Mouse (Mus musculus): Measurements from ENCODE around the gene Tspan1. TPM values are rescaled to one million over a fixed set of nuclear protein-coding genes. Genes with fewer than 3 reads are reported as not detected.

The Tspan1 gene
- polyA plus RNA-seq, 1 experiment from 2014 or later = 0.16 TPM

DNA sequence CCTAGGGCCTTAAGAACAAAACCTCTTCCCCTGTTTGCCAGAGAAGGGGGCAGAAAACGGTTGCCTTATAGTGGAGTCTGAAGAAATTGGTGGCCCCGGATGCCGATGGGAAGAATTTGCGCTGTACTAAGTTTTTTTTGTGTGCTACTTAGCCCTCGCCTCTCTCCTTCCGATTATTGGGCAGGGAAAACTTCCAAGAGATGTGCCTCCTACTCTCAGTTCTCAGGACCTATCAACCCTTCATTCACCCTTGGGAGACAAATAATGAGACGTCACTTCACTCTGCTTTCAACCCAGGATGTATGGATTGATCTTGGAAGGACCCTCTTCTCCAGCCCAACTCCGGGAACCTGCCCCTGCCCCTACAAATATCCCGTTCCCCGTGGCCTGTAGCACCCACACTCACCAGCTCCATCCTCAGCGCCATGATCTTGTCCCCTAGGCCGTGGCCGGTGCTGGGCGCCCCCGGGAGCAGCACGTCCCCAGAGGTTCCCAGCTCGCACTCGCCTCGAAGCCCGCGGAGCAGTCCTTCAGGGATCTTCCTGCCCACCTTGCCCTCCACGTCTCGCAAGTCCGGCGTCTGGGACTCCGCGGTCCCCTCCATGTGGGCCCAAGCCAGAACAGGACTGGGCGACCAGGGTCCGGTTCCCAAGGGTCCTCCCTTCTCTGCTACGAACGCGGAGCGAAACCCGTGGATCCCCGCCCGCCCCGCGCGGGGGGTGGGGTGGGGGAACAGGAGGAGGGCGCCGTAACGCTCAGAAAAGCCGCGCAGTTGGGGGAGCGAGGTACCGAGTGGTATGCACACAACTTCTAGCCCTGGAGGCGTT is 23.3 kb downstream of the Tspan1 start:
- under 1% methylated on average over 41 of the region's 47 CpGs for WGBS
- H3K9ac ChIP-seq (replicated peaks) = peak overlapping the region; percentile 69
- ATAC-seq (ENCODE audit: insufficient number of reproducible peaks, insufficient read depth, low FRiP score, low TSS enrichment, low read depth) = peak; percentile 67
- H3K4me2 ChIP-seq = peak overlapping the region; percentile 95
- peaks cover 8% of the 10 kb centered on the region for H3K4me1 ChIP-seq (replicated peaks)
- peak overlapping the region; percentile 77 for H3K4me3 ChIP-seq (replicated peaks)
- H3K27ac ChIP-seq = no peak overlapping the region
- no peaks in the 10 kb centered on the region for H3K9me3 ChIP-seq
- peaks cover 21% of the 10 kb centered on the region for H3K27me3 ChIP-seq
- H3K36me3 ChIP-seq = no peaks in the 10 kb centered on the region

DNA sequence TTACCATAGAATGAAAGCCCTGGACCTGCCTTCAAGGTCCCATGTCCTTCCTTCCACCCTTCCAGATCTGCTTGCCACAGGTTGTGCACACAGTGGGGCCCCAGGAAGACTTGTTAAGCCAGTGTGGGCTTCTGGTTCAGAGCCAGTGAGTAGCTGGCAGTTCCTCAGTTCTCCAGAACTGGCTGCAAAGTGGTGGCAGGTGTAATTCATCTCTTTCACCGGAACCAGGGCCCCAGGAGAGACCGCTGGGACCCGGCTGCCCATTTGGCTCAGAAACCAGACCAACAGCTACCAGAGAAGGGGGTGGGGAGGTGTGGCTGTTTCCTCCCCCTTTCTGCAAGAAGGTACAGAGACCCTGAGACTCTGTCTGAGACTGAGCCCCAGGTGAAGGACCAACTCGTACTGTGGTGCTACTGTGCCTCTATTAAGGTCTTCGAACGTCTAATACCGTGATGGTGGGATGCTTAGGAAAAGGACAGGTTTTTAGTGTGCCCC is 24.0 kb downstream of the Tspan1 start:
- Histone ChIP-seq H3K9me3 (no peaks in the 10 kb centered on the region), H3K4me1 (replicated peaks) (peaks cover 8% of the 10 kb centered on the region), H3K4me3 (replicated peaks) (peak overlapping the region; percentile 77), H3K4me2 (peak overlapping the region; percentile 95), H3K36me3 (no peaks in the 10 kb centered on the region), H3K9ac (replicated peaks) (0 out of 2 replicates have a peak overlapping the region, but pooled peaks have one; percentile 34), H3K27me3 (peaks cover 21% of the 10 kb centered on the region), H3K27ac (no peak overlapping the region)
- 4% methylated on average over 7 of the region's 7 CpGs for WGBS
- no peak for ATAC-seq (ENCODE audit: insufficient number of reproducible peaks, insufficient read depth, low FRiP score, low TSS enrichment, low read depth)

DNA sequence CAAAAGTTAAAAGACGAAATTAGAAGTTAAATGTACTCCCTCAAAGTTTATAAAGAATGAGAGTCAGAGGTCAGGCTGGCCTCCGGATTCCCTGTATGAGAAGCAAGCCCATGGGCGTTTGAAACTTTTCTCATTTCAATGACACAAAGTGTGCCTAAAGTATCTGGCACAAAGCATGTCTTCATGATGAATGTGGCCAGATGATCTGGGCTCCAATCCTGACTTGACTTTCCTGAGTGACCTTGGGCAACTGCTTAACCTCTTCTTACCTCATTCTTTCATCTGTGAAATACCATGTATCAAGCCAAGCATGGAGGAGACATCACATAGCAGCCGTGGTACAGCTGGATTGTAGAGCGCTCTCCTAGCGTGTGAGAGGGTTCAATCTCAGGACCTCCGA is 25.1 kb downstream of the Tspan1 start:
- Histone ChIP-seq H3K4me2 (no peak overlapping the region), H3K4me1 (replicated peaks) (peaks cover 8% of the 10 kb centered on the region), H3K27me3 (peaks cover 21% of the 10 kb centered on the region), H3K9ac (replicated peaks) (no peak overlapping the region), H3K9me3 (no peaks in the 10 kb centered on the region), H3K27ac (no peak overlapping the region), H3K4me3 (replicated peaks) (no peak overlapping the region), H3K36me3 (no peaks in the 10 kb centered on the region)
- ATAC-seq (ENCODE audit: insufficient number of reproducible peaks, insufficient read depth, low FRiP score, low TSS enrichment, low read depth) = no peak
- WGBS = 80% methylated on average over 7 of the region's 7 CpGs

DNA sequence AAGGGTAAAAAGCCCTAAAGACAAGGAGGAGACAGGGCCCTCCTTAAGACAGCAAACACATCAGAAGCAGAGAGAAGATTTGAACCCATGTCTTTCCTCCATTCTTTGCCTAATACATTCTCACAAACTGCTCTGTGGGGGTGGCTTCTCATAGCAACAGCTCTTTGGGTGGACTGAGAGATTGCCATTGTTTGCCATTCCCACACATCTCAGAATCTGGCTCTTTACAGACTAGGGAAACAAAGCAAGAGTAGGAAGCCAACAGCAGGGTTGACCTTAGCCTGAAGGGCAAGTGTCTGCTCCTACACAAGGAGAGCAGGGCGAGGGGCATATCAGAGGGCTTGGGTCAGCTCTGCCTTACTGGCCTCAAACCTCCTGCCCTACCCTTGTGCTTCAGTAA is 25.7 kb downstream of the Tspan1 start:
- H3K27ac ChIP-seq = no peak overlapping the region
- no peaks in the 10 kb centered on the region for H3K36me3 ChIP-seq
- no peak overlapping the region for H3K4me3 ChIP-seq (replicated peaks)
- peaks cover 8% of the 10 kb centered on the region for H3K4me1 ChIP-seq (replicated peaks)
- H3K27me3 ChIP-seq = peaks cover 21% of the 10 kb centered on the region
- no peaks in the 10 kb centered on the region for H3K9me3 ChIP-seq
- 83% methylated on average over 1 of the region's 1 CpGs for WGBS
- no peak overlapping the region for H3K4me2 ChIP-seq
- H3K9ac ChIP-seq (replicated peaks) = no peak overlapping the region
- no peak for ATAC-seq (ENCODE audit: insufficient number of reproducible peaks, insufficient read depth, low FRiP score, low TSS enrichment, low read depth)

DNA sequence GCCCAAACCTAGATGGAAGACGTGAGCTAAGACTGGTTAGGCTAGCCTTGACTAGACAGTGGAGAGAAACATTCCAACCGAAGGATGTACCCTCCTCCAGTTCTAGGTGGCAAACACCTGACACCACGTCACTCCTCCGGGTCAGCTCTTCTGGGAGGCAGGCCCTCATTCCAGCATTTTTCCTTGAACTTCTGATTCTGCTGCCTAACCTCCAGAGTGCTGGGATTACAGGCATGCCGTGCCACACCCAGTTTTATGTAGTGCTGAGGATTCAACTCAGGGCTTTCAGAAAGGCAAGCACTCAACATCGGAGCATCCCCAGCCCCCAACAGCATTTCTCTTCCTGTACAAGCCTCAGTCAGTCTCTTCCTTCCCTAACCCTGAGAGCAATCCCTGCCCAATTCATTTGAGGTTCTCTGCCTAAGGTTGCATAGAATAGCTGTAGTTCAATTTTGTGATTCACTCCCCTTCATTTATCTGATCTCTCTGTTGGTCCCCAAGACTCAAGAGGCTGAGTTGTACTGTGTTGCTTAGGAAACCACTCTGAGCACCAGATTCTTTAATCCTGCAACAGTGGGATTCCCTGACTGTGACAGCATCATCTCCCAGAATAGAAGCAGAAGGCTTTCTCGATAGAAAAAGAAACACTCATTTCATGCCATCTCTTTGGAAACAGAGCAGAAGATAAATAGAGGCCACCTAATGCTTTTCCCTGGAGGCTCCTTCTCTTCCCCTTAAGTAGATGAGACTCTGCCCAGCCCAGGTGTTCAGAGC is 26.4 kb downstream of the Tspan1 start:
- 84% methylated on average over 7 of the region's 7 CpGs for WGBS
- ATAC-seq (ENCODE audit: insufficient number of reproducible peaks, insufficient read depth, low FRiP score, low TSS enrichment, low read depth) = no peak
- Histone ChIP-seq H3K9ac (replicated peaks) (no peak overlapping the region), H3K9me3 (no peaks in the 10 kb centered on the region), H3K4me1 (replicated peaks) (peaks cover 8% of the 10 kb centered on the region), H3K4me2 (no peak overlapping the region), H3K4me3 (replicated peaks) (no peak overlapping the region), H3K27ac (no peak overlapping the region), H3K36me3 (no peaks in the 10 kb centered on the region), H3K27me3 (peaks cover 21% of the 10 kb centered on the region)

DNA sequence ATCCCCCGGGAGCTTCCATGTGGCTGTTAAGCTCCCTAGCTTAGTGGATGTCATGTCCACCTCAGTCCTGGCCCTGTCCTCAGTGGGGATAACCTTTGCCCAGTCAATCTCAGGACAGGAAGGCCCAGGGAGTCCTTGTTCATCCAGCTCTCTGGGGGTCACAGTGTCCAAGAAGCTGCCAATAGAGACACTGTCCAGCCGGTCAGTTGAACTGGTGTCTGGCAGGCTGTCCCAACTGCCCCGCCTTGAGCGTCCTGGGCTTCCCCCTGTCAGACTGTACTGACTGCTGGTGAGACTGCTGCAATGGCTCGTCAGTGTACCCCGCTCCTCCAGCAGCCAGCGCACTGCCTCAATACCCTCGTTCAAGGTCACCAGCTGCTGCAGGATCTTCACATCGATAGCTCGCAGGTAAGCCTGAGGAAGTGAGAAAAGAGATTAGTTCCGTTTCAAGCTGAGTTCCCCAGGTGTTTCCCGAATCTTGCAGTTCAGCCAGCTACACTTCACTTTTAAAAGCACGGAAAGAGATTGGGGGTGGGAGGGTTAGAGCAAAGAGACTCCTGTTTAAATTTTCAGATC is 29.9 kb downstream of the Tspan1 start:
- Histone ChIP-seq H3K4me2 (no peak overlapping the region), H3K27me3 (peaks cover 5% of the 10 kb centered on the region; the same call in 1 of the 2 replicates), H3K9me3 (no peaks in the 10 kb centered on the region), H3K4me1 (replicated peaks) (no peaks in the 10 kb centered on the region), H3K9ac (replicated peaks) (no peak overlapping the region), H3K27ac (no peak overlapping the region), H3K4me3 (replicated peaks) (no peak overlapping the region), H3K36me3 (no peaks in the 10 kb centered on the region)
- no peak for ATAC-seq (ENCODE audit: insufficient number of reproducible peaks, insufficient read depth, low FRiP score, low TSS enrichment, low read depth)
- 46% methylated on average over 13 of the region's 13 CpGs for WGBS

DNA sequence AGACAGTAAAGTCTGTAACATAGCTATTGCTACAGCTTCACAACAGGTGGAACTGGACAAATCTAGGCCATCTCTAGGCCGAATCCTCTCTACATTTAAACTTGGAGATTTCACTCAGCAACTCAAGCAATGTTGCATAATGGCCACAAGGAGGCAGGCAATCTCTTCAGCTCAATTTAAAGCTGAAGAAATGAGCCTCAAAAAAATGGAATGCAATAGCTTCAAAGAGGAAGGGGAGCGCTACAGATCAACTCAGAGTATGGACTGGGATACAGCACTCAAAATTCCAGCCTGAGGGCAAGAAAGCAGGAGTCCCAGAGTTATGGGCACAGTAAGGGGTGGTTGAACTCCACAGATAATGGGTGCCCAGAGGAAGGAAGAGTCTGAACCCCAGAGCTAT is 32.4 kb downstream of the Tspan1 start:
- 25% methylated on average over 2 of the region's 2 CpGs for WGBS
- H3K4me3 ChIP-seq (replicated peaks) = no peak overlapping the region
- no peak overlapping the region for H3K4me2 ChIP-seq
- H3K9me3 ChIP-seq = no peaks in the 10 kb centered on the region
- H3K4me1 ChIP-seq (replicated peaks) = no peaks in the 10 kb centered on the region
- no peaks in the 10 kb centered on the region for H3K36me3 ChIP-seq
- H3K9ac ChIP-seq (replicated peaks) = no peak overlapping the region
- no peak overlapping the region for H3K27ac ChIP-seq
- ATAC-seq (ENCODE audit: insufficient number of reproducible peaks, insufficient read depth, low FRiP score, low TSS enrichment, low read depth) = no peak
- H3K27me3 ChIP-seq = no peaks in the 10 kb centered on the region

DNA sequence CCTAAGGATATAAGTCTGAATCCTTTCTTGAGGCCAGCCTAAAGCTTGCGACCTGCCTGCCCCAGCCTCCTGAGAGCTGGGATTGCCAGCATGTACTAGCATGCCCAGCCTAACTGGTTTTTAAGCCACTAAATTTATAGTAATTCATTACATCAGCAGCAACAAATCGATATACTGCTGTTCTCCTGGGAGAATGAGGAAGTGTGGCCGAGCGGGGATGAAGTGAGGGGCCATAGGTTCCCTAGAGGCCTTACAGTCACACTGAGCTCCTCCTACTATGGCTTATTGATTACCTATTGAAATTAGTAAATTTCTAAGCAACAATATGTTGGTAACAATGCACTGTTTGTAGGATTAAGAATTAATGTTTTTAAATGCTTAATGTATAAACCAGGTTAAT is 34.3 kb downstream of the Tspan1 start:
- 90% methylated on average over 4 of the region's 4 CpGs for WGBS

DNA sequence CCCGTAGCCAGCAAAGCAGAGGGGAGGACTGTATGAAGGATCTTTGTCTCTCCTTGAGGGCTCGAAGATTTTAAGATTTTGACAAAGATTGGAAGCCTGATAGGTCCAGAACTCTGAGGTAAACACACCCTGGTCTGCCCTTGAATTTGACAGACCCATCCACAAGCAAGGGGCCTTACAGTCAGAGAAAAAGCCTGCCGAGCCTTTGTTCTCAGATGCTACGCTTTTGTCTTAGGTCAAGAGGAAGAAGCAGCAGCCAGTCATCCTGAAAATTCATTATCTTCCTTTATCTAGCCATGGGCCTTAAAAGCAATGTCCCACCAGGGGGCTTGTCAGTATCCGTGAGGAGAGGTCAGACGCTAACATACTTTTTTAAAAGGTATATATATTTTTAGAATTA is 39.4 kb downstream of the Tspan1 start:
- 80% methylated on average over 6 of the region's 6 CpGs for WGBS
- H3K4me2 ChIP-seq = no peak overlapping the region
- H3K4me3 ChIP-seq (replicated peaks) = no peak overlapping the region
- no peak overlapping the region for H3K27ac ChIP-seq
- no peaks in the 10 kb centered on the region for H3K36me3 ChIP-seq
- ATAC-seq (ENCODE audit: insufficient number of reproducible peaks, insufficient read depth, low FRiP score, low TSS enrichment, low read depth) = no peak
- H3K9ac ChIP-seq (replicated peaks) = no peak overlapping the region
- H3K9me3 ChIP-seq = no peaks in the 10 kb centered on the region
- peaks cover 10% of the 10 kb centered on the region for H3K4me1 ChIP-seq (replicated peaks)
- no peaks in the 10 kb centered on the region for H3K27me3 ChIP-seq

More for the DNA sequence above, 34.3 kb downstream of the Tspan1 start:
- H3K27ac ChIP-seq = no peak overlapping the region
- H3K4me2 ChIP-seq = no peak overlapping the region
- no peaks in the 10 kb centered on the region for H3K36me3 ChIP-seq
- H3K9me3 ChIP-seq = no peaks in the 10 kb centered on the region
- H3K4me3 ChIP-seq (replicated peaks) = no peak overlapping the region
- H3K9ac ChIP-seq (replicated peaks) = no peak overlapping the region
- H3K27me3 ChIP-seq = no peaks in the 10 kb centered on the region
- H3K4me1 ChIP-seq (replicated peaks) = no peaks in the 10 kb centered on the region
- ATAC-seq (ENCODE audit: insufficient number of reproducible peaks, insufficient read depth, low FRiP score, low TSS enrichment, low read depth) = no peak

DNA sequence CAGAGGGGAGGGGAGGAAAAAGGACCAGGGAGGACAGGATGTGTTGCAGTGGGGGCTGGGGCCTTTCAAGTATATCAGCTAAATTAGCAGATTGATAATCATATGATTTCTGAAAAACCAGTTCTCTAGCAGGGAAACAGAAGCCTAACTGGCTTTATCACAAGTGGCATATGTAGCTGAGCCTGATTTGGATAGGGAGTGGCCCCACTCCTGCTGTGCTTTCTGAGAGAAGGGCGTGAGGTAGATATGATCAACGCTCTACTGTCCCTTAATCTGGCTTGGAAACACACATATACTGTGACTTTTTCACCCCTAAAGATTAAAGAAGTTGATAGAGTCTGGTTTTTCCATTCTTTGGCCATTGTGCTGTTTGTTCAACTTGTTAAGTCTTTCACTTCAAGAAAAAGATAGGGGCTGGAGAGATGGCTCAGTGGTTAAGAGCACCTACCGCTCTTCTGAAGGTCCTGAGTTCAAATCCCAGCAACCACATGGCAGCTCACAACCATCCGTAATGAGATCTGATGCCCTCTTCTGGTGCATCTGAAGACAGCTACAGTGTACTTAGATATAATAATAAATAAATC is 41.5 kb downstream of the Tspan1 start:
- Histone ChIP-seq H3K4me1 (replicated peaks) (peaks cover 13% of the 10 kb centered on the region), H3K4me2 (no peak overlapping the region), H3K27me3 (no peaks in the 10 kb centered on the region), H3K4me3 (replicated peaks) (no peak overlapping the region), H3K27ac (no peak overlapping the region), H3K36me3 (no peaks in the 10 kb centered on the region), H3K9ac (replicated peaks) (no peak overlapping the region), H3K9me3 (no peaks in the 10 kb centered on the region)
- ATAC-seq (ENCODE audit: insufficient number of reproducible peaks, insufficient read depth, low FRiP score, low TSS enrichment, low read depth) = no peak
- 94% methylated on average over 4 of the region's 4 CpGs for WGBS
